Mouse (Mus musculus) heart, embryonic 11.5 days (tissue): ENCODE results near the gene Prph. TPM values are rescaled to one million over a fixed set of nuclear protein-coding genes. Genes with fewer than 3 reads are reported as not detected.

Source experiments
- ATAC-seq: fragments of 200-750 bp; cut with Nextera tagmentation; replicated peaks from 2 replicates; pipeline ENCODE4 v1.8.0; 2017; ENCODE audit warnings: moderate library complexity; ENCODE audit not compliant: insufficient number of reproducible peaks, low FRiP score, low TSS enrichment
- H3K27ac ChIP-seq: fragments of 300-500 bp; sonication (generic); 2 replicates; pipeline ENCODE4 v1.5.1; 2014; ENCODE audit warnings: mild to moderate bottlenecking, low read depth, low read length
- H3K27me3 ChIP-seq: fragments of 300-500 bp; sonication (generic); 2 replicates; pipeline ENCODE4 v1.6.1; 2014; ENCODE audit warnings: mild to moderate bottlenecking, low read length, mixed read lengths; ENCODE audit not compliant: control insufficient read depth, insufficient read depth
- H3K36me3 ChIP-seq: fragments of 300-500 bp; sonication (generic); 2 replicates; pipeline ENCODE4 v1.6.1; 2014; ENCODE audit warnings: mild to moderate bottlenecking, low read length, moderate library complexity, mixed read lengths; ENCODE audit not compliant: control insufficient read depth, insufficient read depth
- H3K4me1 ChIP-seq: fragments of 300-500 bp; sonication (generic); 2 replicates; pipeline ENCODE4 v1.6.1; 2014; ENCODE audit warnings: low read length; ENCODE audit not compliant: control insufficient read depth, insufficient read depth
- H3K4me2 ChIP-seq: fragments of 300-500 bp; sonication (generic); 2 replicates; pipeline ENCODE4 v1.6.1; 2014; ENCODE audit warnings: mild to moderate bottlenecking, moderate library complexity
- H3K4me3 ChIP-seq: fragments of 300-500 bp; sonication (generic); 2 replicates; pipeline ENCODE4 v1.5.1; 2014; ENCODE audit warnings: low read depth, low read length
- H3K9ac ChIP-seq: fragments of 300-500 bp; sonication (generic); 2 replicates; pipeline ENCODE4 v1.6.1; 2014; ENCODE audit warnings: mild to moderate bottlenecking, low read depth, low read length, moderate library complexity
- H3K9me3 ChIP-seq: fragments of 300-500 bp; sonication (generic); replicated peaks from 2 replicates; pipeline ENCODE4 v1.6.1; 2016; ENCODE audit warnings: low read length; ENCODE audit not compliant: control insufficient read depth
- WGBS: fragments of 180-500 bp; shearing (Covaris S2); extraction: QIAGEN DNeasy Blood & Tissue Kit; methylation state at CpG from one replicate; pipeline ENCODE4 v1.1.7; 2014; ENCODE audit not compliant: insufficient replicate concordance; 5-methylcytosine and 5-hydroxymethylcytosine counted together
- polyA plus RNA-seq: library from polyadenylated mRNA; unstranded; fragments of >200 nt; fragmentation: Nextera tagmentation; extraction: Ambion mirVana; gene quantifications from 2 replicates; pipeline ENCODE4 v1.2.1, GENCODE M21; 2014

The Prph gene
- polyA plus RNA-seq = 0.09 and 0.59 TPM in 2 replicates

DNA sequence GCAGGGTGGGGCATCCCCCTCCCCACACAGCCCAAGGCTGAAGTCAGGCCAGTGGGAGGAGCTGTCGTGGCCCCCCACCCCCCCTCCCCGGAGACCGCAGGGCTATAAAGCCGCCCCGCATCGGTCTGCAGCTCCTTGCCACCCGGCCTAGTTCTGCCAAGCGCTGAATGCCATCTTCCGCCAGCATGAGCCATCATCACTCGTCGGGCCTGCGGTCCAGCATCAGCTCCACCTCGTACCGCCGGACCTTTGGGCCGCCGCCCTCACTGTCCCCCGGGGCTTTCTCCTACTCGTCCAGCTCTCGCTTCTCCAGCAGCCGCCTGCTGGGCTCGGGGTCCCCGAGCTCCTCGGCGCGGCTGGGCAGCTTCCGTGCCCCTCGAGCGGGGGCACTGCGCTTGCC lies at the start of gene Prph:
TSS of gene Prph (plus strand) at position 135 of the 400 bp plus-strand sequence.
- no peaks in the 10 kb centered on the region for H3K36me3 ChIP-seq
- peak within 1 kb of the TSS; percentile 39; the same call in 1 of the 2 replicates for H3K9ac ChIP-seq
- H3K4me3 ChIP-seq = peak within 1 kb of the TSS; percentile 46
- H3K4me1 ChIP-seq = peaks cover 21% of the 10 kb centered on the region
- 2% methylated on average over 29 of the region's 30 CpGs for WGBS
- H3K9me3 ChIP-seq = no peaks in the 10 kb centered on the region
- ATAC-seq = no peak
- no peak within 1 kb of the TSS for H3K27ac ChIP-seq
- H3K27me3 ChIP-seq = peaks cover 76% of the 10 kb centered on the region
- peak within 1 kb of the TSS; percentile 76 for H3K4me2 ChIP-seq

DNA sequence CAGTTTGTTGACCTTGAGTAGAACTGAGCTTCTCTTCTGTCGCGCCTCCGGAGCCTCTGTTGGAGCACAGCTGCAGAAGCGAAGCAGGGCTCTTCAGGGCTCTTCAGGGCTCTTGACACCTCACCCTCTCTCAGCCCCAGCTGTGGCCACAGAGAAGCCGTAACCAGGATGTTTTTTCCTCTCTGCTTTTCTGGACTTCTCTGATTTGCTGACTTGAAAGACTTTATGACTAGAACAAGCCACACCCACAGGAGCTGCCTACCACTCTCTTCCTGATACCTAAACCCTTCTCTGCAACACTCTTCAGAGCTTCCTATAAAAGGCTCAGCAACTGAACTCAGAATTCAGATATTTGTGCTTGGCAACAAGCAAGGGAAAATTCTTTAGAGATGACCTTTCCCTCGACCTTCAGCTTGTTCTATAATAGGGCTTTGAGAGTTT lies 46.2 kb upstream of the Prph start:
- no peaks in the 10 kb centered on the region for H3K9me3 ChIP-seq
- H3K27ac ChIP-seq = peak overlapping the region; percentile 37
- no peak overlapping the region for H3K9ac ChIP-seq
- peak overlapping the region; percentile 16 for H3K4me2 ChIP-seq
- H3K36me3 ChIP-seq = no peaks in the 10 kb centered on the region
- ATAC-seq = no peak
- no peaks in the 10 kb centered on the region for H3K4me1 ChIP-seq
- H3K27me3 ChIP-seq = no peaks in the 10 kb centered on the region
- no peak overlapping the region for H3K4me3 ChIP-seq
- 45% methylated on average over 6 of the region's 6 CpGs for WGBS

GRCm38 (mm10) chr15:99010896-99011295 lies 44.1 kb upstream of the Prph start:
- Histone ChIP-seq H3K36me3 (no peaks in the 10 kb centered on the region), H3K9me3 (no peaks in the 10 kb centered on the region), H3K27ac (no peak overlapping the region), H3K9ac (no peak overlapping the region), H3K4me2 (no peak overlapping the region), H3K27me3 (no peaks in the 10 kb centered on the region), H3K4me3 (no peak overlapping the region), H3K4me1 (no peaks in the 10 kb centered on the region)
- 65% methylated on average over 2 of the region's 2 CpGs for WGBS
- no peak for ATAC-seq

DNA sequence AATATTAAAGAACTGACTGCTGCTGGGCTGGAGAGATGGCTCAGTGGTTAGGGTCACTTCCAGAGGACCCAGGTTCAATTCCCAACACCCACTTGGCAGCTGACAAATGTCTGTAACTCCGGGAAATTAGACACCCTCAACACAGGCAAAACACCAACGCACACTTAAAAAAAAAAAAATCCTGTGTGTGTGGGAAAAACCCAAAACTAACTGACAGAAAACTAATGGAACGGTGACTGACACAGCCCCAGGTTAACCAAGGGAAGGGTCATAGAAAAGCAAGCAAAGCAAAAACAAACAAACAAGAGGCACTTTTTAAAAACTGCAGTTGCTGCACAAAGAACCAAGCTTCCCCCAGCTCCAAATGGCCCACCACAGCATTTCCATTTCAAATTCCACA lies 43.0 kb upstream of the Prph start:
- Histone ChIP-seq H3K4me3 (no peak overlapping the region), H3K36me3 (no peaks in the 10 kb centered on the region), H3K4me1 (no peaks in the 10 kb centered on the region), H3K9me3 (no peaks in the 10 kb centered on the region), H3K9ac (no peak overlapping the region), H3K27ac (no peak overlapping the region), H3K4me2 (no peak overlapping the region), H3K27me3 (no peaks in the 10 kb centered on the region)
- whole genome bisulfite sequencing = 65% methylated on average over 3 of the region's 3 CpGs
- no peak for ATAC-seq

GRCm38 (mm10) chr15:99014496-99015030 lies 40.4 kb upstream of the Prph start:
- H3K4me2 ChIP-seq = no peak overlapping the region
- H3K4me3 ChIP-seq = no peak overlapping the region
- no peaks in the 10 kb centered on the region for H3K27me3 ChIP-seq
- 45% methylated on average over 9 of the region's 9 CpGs for WGBS
- ATAC-seq = no peak
- H3K27ac ChIP-seq = no peak overlapping the region
- no peaks in the 10 kb centered on the region for H3K36me3 ChIP-seq
- no peaks in the 10 kb centered on the region for H3K9me3 ChIP-seq
- no peak overlapping the region for H3K9ac ChIP-seq
- H3K4me1 ChIP-seq = no peaks in the 10 kb centered on the region; the same call in 1 of the 2 replicates

- no peak overlapping the region for H3K4me3 ChIP-seq
- H3K4me1 ChIP-seq = no peaks in the 10 kb centered on the region; the same call in 1 of the 2 replicates
- no peak overlapping the region for H3K27ac ChIP-seq
- ATAC-seq = no peak
- H3K9me3 ChIP-seq = no peaks in the 10 kb centered on the region; the same call in 1 of the 2 replicates
- H3K27me3 ChIP-seq = no peaks in the 10 kb centered on the region
- H3K9ac ChIP-seq = no peak overlapping the region
- H3K4me2 ChIP-seq = no peak overlapping the region
- H3K36me3 ChIP-seq = no peaks in the 10 kb centered on the region
- whole genome bisulfite sequencing = 73% methylated on average over 8 of the region's 8 CpGs
Measured at GRCm38 (mm10) chr15:99017355-99017761, 37.6 kb upstream of the Prph start.

DNA sequence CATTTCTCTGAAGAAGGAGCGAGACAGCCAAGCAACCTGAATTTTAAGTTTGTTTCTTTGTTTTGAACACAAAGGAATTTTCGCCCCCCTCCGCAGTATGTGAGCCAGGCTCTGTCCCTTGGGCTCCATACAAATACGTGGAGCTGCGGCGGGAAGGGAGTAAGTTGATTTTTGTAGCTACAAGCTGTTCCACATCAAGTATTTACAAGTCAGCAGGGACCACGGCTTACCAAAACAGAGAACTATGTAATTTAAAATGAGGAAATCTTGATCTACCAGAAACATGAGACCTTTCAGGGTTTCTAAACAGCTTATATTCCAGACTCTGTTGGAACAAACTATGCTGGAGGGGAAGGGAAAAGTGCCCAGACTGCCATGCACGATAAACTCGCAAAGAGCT lies 37.0 kb upstream of the Prph start:
- Histone ChIP-seq H3K36me3 (no peaks in the 10 kb centered on the region), H3K27me3 (no peaks in the 10 kb centered on the region), H3K4me3 (no peak overlapping the region), H3K4me2 (no peak overlapping the region), H3K9ac (no peak overlapping the region), H3K4me1 (no peaks in the 10 kb centered on the region; the same call in 1 of the 2 replicates), H3K27ac (no peak overlapping the region), H3K9me3 (no peaks in the 10 kb centered on the region; the same call in 1 of the 2 replicates)
- WGBS = 79% methylated on average over 9 of the region's 9 CpGs
- ATAC-seq = no peak

DNA sequence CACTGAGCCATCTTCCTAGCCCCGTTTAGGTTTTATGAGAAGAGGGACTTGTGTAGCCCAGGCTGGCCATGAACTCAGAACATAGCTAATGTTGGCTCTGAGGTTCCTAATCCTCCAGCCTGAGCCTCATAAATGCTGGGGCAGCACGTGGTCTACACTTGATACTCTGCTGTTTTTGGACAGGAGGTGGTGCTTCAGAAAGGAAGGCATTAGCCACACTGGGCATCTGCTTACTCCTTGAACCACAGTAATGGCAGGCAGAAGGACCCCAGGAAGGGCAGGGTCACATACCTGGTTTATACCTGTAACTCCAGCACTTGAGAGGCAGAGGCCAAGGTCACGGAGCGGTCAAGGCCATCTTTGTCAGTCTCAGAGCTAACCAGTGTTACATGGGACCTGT lies 36.3 kb upstream of the Prph start:
- Histone ChIP-seq H3K4me1 (no peaks in the 10 kb centered on the region; the same call in 1 of the 2 replicates), H3K4me3 (no peak overlapping the region; the same call in 1 of the 2 replicates), H3K36me3 (no peaks in the 10 kb centered on the region), H3K27me3 (no peaks in the 10 kb centered on the region), H3K9ac (no peak overlapping the region), H3K27ac (no peak overlapping the region), H3K9me3 (no peaks in the 10 kb centered on the region; the same call in 1 of the 2 replicates), H3K4me2 (peak overlapping the region; percentile 52)
- no peak for ATAC-seq
- WGBS = 79% methylated on average over 4 of the region's 4 CpGs

GRCm38 (mm10) chr15:99019436-99019835 lies 35.5 kb upstream of the Prph start:
- 55% methylated on average over 8 of the region's 8 CpGs for WGBS
- Histone ChIP-seq H3K9ac (0 out of 2 replicates have a peak overlapping the region, but pooled peaks have one; percentile 28), H3K27me3 (no peaks in the 10 kb centered on the region), H3K4me1 (no peaks in the 10 kb centered on the region; the same call in 1 of the 2 replicates), H3K9me3 (no peaks in the 10 kb centered on the region; the same call in 1 of the 2 replicates), H3K4me2 (peak overlapping the region; percentile 52), H3K27ac (no peak overlapping the region), H3K4me3 (peak overlapping the region; percentile 14; the same call in 1 of the 2 replicates), H3K36me3 (no peaks in the 10 kb centered on the region)
- no peak for ATAC-seq
